31 mouse cellular contexts compared by ENCODE assay signal in the genomic region with DNA sequence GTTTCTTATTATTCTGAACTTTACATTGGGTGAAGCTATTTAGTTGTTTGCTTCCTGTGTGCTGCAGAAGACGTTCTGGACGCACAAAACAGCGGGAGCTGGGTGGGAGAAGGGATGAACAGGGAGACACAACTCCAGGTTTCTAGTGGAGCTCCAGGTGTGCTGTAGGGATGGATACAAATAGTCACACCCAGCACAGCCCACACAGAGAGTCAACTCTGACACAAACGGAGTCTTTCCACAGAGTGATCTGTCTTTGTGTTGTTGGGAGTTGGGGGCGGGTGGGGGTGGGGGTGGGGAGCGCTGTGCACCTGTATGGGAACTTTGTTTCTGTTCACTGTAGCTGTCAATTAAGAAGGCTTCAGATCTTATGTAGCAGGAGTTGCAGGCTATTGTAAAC. TPM values are rescaled to one million over a fixed set of nuclear protein-coding genes. Genes with fewer than 3 reads are reported as not detected.
DNase-seq lines count a peak whose midpoint lies in the region; ATAC-seq lines count a peak whose summit lies in the region.
"Had no signal": no experiment of that assay in that cellular context is flagged by ENCODE, and none has a peak within 500 bp of the region (broad histone marks: within the 10 kb centered on the region; RNA-seq: fewer than 3 reads in every experiment).

No protein-coding gene starts in this region.

- peaks cover 22% of the 10 kb centered on the region for H3K4me1 ChIP-seq in hindbrain, embryonic 10.5 days (replicated peaks)
- peaks cover 11% of the 10 kb centered on the region for H3K4me1 ChIP-seq in hindbrain, embryonic 12.5 days
- H3K4me1 ChIP-seq in midbrain, embryonic 16.5 days (ENCODE audit: control insufficient read depth, insufficient read depth, low read length), result no peaks in the 10 kb centered on the region
- H3K4me1 ChIP-seq: forebrain, embryonic 15.5 days; hindbrain, embryonic 15.5 days had no signal

- H3K4me3 ChIP-seq in hindbrain, embryonic 10.5 days, result no peak overlapping the region
- no peak overlapping the region for H3K4me3 ChIP-seq in hindbrain, embryonic 12.5 days
- H3K4me3 ChIP-seq in midbrain, embryonic 16.5 days (ENCODE audit: low read depth, low read length), result no peak overlapping the region
- H3K4me3 ChIP-seq: embryonic facial prominence, embryonic 10.5 days; embryonic facial prominence, embryonic 13.5 days; erythroblast, embryonic 14.5 days; forebrain, embryonic 12.5 days; forebrain, embryonic 15.5 days; heart, adult 2 months; hindbrain, embryonic 15.5 days had no signal

- H3K27ac ChIP-seq in hindbrain, embryonic 10.5 days, result 0 out of 2 replicates have a peak overlapping the region, but pooled peaks have one; percentile 23
- no peak overlapping the region for H3K27ac ChIP-seq in hindbrain, embryonic 12.5 days
- H3K27ac ChIP-seq in midbrain, embryonic 16.5 days (ENCODE audit: low read length), result no peak overlapping the region
- H3K27ac ChIP-seq: embryonic facial prominence, embryonic 10.5 days; embryonic facial prominence, embryonic 13.5 days; forebrain, embryonic 12.5 days; forebrain, embryonic 15.5 days; heart, adult 2 months; hindbrain, embryonic 15.5 days had no signal

- WGBS in hindbrain, embryonic 10.5 days, result 12% methylated on average over 6 of the region's 6 CpGs
- 10% methylated on average over 6 of the region's 6 CpGs for WGBS in hindbrain, embryonic 12.5 days
- WGBS in midbrain, embryonic 16.5 days, result 29% methylated on average over 6 of the region's 6 CpGs

- H3K27me3 ChIP-seq in hindbrain, embryonic 10.5 days (ENCODE audit: insufficient read depth, poor library complexity, severe bottlenecking), result peaks cover 23% of the 10 kb centered on the region
- peaks cover 8% of the 10 kb centered on the region for H3K27me3 ChIP-seq in hindbrain, embryonic 12.5 days
- H3K27me3 ChIP-seq in midbrain, embryonic 16.5 days (ENCODE audit: control insufficient read depth, insufficient read depth, low read depth, low read length), result no peaks in the 10 kb centered on the region
- H3K27me3 ChIP-seq: embryonic facial prominence, embryonic 13.5 days; forebrain, embryonic 15.5 days; hindbrain, embryonic 15.5 days had no signal

- H3K9ac ChIP-seq in hindbrain, embryonic 12.5 days, result no peak overlapping the region
- no peak overlapping the region for H3K9ac ChIP-seq in midbrain, embryonic 16.5 days (ENCODE audit: low read depth, low read length)
- H3K9ac ChIP-seq: embryonic facial prominence, embryonic 13.5 days; forebrain, embryonic 15.5 days; hindbrain, embryonic 15.5 days had no signal

- H3K36me3 ChIP-seq in hindbrain, embryonic 10.5 days, result no peaks in the 10 kb centered on the region
- no peaks in the 10 kb centered on the region for H3K36me3 ChIP-seq in hindbrain, embryonic 12.5 days
- no peaks in the 10 kb centered on the region for H3K36me3 ChIP-seq in midbrain, embryonic 16.5 days (ENCODE audit: control insufficient read depth, insufficient read depth, low read length)
- H3K36me3 ChIP-seq: embryonic facial prominence, embryonic 10.5 days; embryonic facial prominence, embryonic 13.5 days; forebrain, embryonic 12.5 days; forebrain, embryonic 15.5 days; G1E; hindbrain, embryonic 15.5 days had no signal

- no peaks in the 10 kb centered on the region for H3K9me3 ChIP-seq in hindbrain, embryonic 10.5 days
- no peaks in the 10 kb centered on the region for H3K9me3 ChIP-seq in hindbrain, embryonic 12.5 days (replicated peaks)
- no peaks in the 10 kb centered on the region; the same call in 1 of the 2 replicates for H3K9me3 ChIP-seq in midbrain, embryonic 16.5 days (replicated peaks; ENCODE audit: control insufficient read depth, low read length, poor library complexity, severe bottlenecking)
- H3K9me3 ChIP-seq: embryonic facial prominence, embryonic 13.5 days; forebrain, embryonic 12.5 days; forebrain, embryonic 15.5 days; G1E; hindbrain, embryonic 15.5 days had no signal

- intact Hi-C loops in gastrocnemius, postnatal 36 days (cut with DNase I), result no loop called here

- no peak for ATAC-seq in hindbrain, embryonic 12.5 days (ENCODE audit: low FRiP score)
- ATAC-seq in midbrain, embryonic 16.5 days, result no peak
- ATAC-seq: forebrain, embryonic 15.5 days had no signal

- no peak for DNase-seq in hindbrain, embryonic 10.5 days (ENCODE audit: low spot score)
- DNase-seq in thymus, postnatal 0 days (ENCODE audit: low spot score), result peak; percentile 52
- DNase-seq in thymus, adult 18-20 months, result no peak
- DNase-seq in thymus, postnatal 14 days, result peak; percentile 30
- DNase-seq in gastrocnemius, postnatal 36 days, result no peak
- DNase-seq: adrenal gland, adult 2 months; adrenal gland, postnatal 14 days; B cell, adult 2 months; cerebellum, adult 11 months; cerebellum, adult 2 months; cerebellum, adult 9-11 months; cerebellum, postnatal 36 days; embryo, embryonic 11 days; gastrocnemius, postnatal 25 days; heart, adult 2 months; heart, postnatal 10 days; heart, postnatal 36 days had no signal

- H3K4me2 ChIP-seq in hindbrain, embryonic 12.5 days (replicated peaks), result no peak overlapping the region
- H3K4me2 ChIP-seq in midbrain, embryonic 16.5 days (ENCODE audit: low read length), result no peak overlapping the region
- H3K4me2 ChIP-seq: forebrain, embryonic 12.5 days; forebrain, embryonic 15.5 days; heart, embryonic 11.5 days; hindbrain, embryonic 15.5 days had no signal

RNA-seq across cellular contexts. Expression of a gene that starts 7.9 kb away (rescaled TPM):
- 38.8 and 58.6 TPM in 2 replicates for polyA plus RNA-seq in hindbrain, embryonic 10.5 days (2016; fragmentation: Nextera tagmentation; extraction: Ambion mirVana)
- 110 and 113 TPM in 2 replicates for polyA plus RNA-seq in hindbrain, embryonic 12.5 days (2016; fragmentation: Nextera tagmentation; extraction: Ambion mirVana)
- polyA plus RNA-seq in thymus, postnatal 0 days (2015; fragmentation: Nextera tagmentation; extraction: Ambion mirVana), result 8.5 and 9.6 TPM in 2 replicates
- 198 and 205 TPM in 2 replicates for polyA plus RNA-seq in midbrain, embryonic 16.5 days (2015; fragmentation: Nextera tagmentation; extraction: Ambion mirVana)
- total RNA-seq in gastrocnemius, postnatal 36 days (2021), result 1 to 10 TPM; 2.5 to 4.2 TPM
- total RNA-seq: granulocyte monocyte progenitor cell, adult 5-6 weeks had no signal
- polyA plus RNA-seq: CD4-positive, CD25-positive, alpha-beta regulatory T cell, adult 4 months; erythroblast, embryonic 14.5 days had no signal

RNA-seq across cellular contexts. Expression of a gene that starts 12.8 kb away (rescaled TPM):
- polyA plus RNA-seq in hindbrain, embryonic 10.5 days (2016; fragmentation: Nextera tagmentation; extraction: Ambion mirVana), result 11.6 and 12.0 TPM in 2 replicates
- polyA plus RNA-seq in hindbrain, embryonic 12.5 days (2016; fragmentation: Nextera tagmentation; extraction: Ambion mirVana), result 15.9 and 18.6 TPM in 2 replicates
- polyA plus RNA-seq in thymus, postnatal 0 days (2015; fragmentation: Nextera tagmentation; extraction: Ambion mirVana), result 12.6 and 17.0 TPM in 2 replicates
- polyA plus RNA-seq in midbrain, embryonic 16.5 days (2015; fragmentation: Nextera tagmentation; extraction: Ambion mirVana), result 9.9 and 10.2 TPM in 2 replicates
- total RNA-seq in gastrocnemius, postnatal 36 days (2021), result 10 to 100 TPM; 24.2 to 26.7 TPM
- polyA plus RNA-seq: G1E had no signal

RNA-seq across cellular contexts. Expression of a gene that starts 40.0 kb away (rescaled TPM):
- polyA plus RNA-seq in hindbrain, embryonic 10.5 days (2016; fragmentation: Nextera tagmentation; extraction: Ambion mirVana), result 22.8 and 23.8 TPM in 2 replicates
- 21.9 and 26.6 TPM in 2 replicates for polyA plus RNA-seq in hindbrain, embryonic 12.5 days (2016; fragmentation: Nextera tagmentation; extraction: Ambion mirVana)
- 23.5 and 26.4 TPM in 2 replicates for polyA plus RNA-seq in thymus, postnatal 0 days (2015; fragmentation: Nextera tagmentation; extraction: Ambion mirVana)
- polyA plus RNA-seq in midbrain, embryonic 16.5 days (2015; fragmentation: Nextera tagmentation; extraction: Ambion mirVana), result 17.8 and 18.9 TPM in 2 replicates
- 10 to 100 TPM; 50.0 to 56.2 TPM for total RNA-seq in gastrocnemius, postnatal 36 days (2021)

RNA-seq across cellular contexts. Expression of a gene that starts 51.9 kb away (rescaled TPM):
- polyA plus RNA-seq in hindbrain, embryonic 10.5 days (2016; fragmentation: Nextera tagmentation; extraction: Ambion mirVana), result not detected in 2 replicates
- polyA plus RNA-seq in hindbrain, embryonic 12.5 days (2016; fragmentation: Nextera tagmentation; extraction: Ambion mirVana), result 0.43 and 0.46 TPM in 2 replicates
- polyA plus RNA-seq in thymus, postnatal 0 days (2015; fragmentation: Nextera tagmentation; extraction: Ambion mirVana), result not detected in 2 replicates
- not detected in 2 replicates for polyA plus RNA-seq in midbrain, embryonic 16.5 days (2015; fragmentation: Nextera tagmentation; extraction: Ambion mirVana)
- total RNA-seq in gastrocnemius, postnatal 36 days (2021), result under 1 TPM in 1 of 2 experiments, not detected in 1; 0.87 TPM
- total RNA-seq: G1E; granulocyte monocyte progenitor cell, adult 5-6 weeks had no signal
- polyA plus RNA-seq: CD4-positive, CD25-positive, alpha-beta regulatory T cell, adult 4 months; cerebellum, adult 2 months; cortical plate, adult 2 months; embryonic facial prominence, embryonic 10.5 days; embryonic facial prominence, embryonic 13.5 days; erythroblast, embryonic 14.5 days; forebrain, embryonic 12.5 days; G1E; heart, adult 2 months; hindbrain, embryonic 11.5 days; hindbrain, embryonic 15.5 days had no signal

RNA-seq across cellular contexts. Expression of a gene that starts 52.0 kb away (rescaled TPM):
- 53.7 and 57.6 TPM in 2 replicates for polyA plus RNA-seq in hindbrain, embryonic 10.5 days (2016; fragmentation: Nextera tagmentation; extraction: Ambion mirVana)
- 63.2 and 65.5 TPM in 2 replicates for polyA plus RNA-seq in hindbrain, embryonic 12.5 days (2016; fragmentation: Nextera tagmentation; extraction: Ambion mirVana)
- polyA plus RNA-seq in thymus, postnatal 0 days (2015; fragmentation: Nextera tagmentation; extraction: Ambion mirVana), result 51.1 and 55.8 TPM in 2 replicates
- polyA plus RNA-seq in midbrain, embryonic 16.5 days (2015; fragmentation: Nextera tagmentation; extraction: Ambion mirVana), result 65.3 and 73.1 TPM in 2 replicates
- total RNA-seq in gastrocnemius, postnatal 36 days (2021), result 10 to 100 TPM; 12.4 to 17.9 TPM

Comparison
In these comparisons a context has a peak if more than half of its experiments do, and no peak if none do; other contexts are left out.
1. DNase-seq: peak in thymus, postnatal 0 days (single experiment) and thymus, postnatal 14 days (single experiment); none in hindbrain, embryonic 10.5 days (single experiment), thymus, adult 18-20 months (0 of 2) and gastrocnemius, postnatal 36 days (0 of 2).